ENCODE assay signal across 17 mouse cellular contexts in genomic region chr5:131459549-131459948, GRCm38 (mm10).
A peak's percentile ranks its signal among the peaks of the same experiment; 100 is the strongest.
DNase-seq lines count a peak whose midpoint lies in the region; ATAC-seq and TF ChIP-seq lines count a peak whose summit lies in the region.
"Had no signal": no experiment of that assay in that cellular context is flagged by ENCODE, and none has a peak within 500 bp of the region (broad histone marks: within the 10 kb centered on the region; RNA-seq: fewer than 3 reads in every experiment).

No protein-coding gene starts in this region.

- no peak overlapping the region for H3K4me2 ChIP-seq in intestine, postnatal 0 days (replicated peaks; ENCODE audit: low read depth)
- no peak overlapping the region for H3K4me2 ChIP-seq in intestine, embryonic 16.5 days (ENCODE audit: low read depth, low read length)
- H3K4me2 ChIP-seq in lung, embryonic 14.5 days = no peak overlapping the region
- H3K4me2 ChIP-seq: heart, embryonic 11.5 days; limb, embryonic 13.5 days; neural tube, embryonic 12.5 days had no signal

- no peaks in the 10 kb centered on the region for H3K27me3 ChIP-seq in intestine, postnatal 0 days (replicated peaks; ENCODE audit: control insufficient read depth, insufficient read depth, low read length)
- no peaks in the 10 kb centered on the region for H3K27me3 ChIP-seq in intestine, embryonic 16.5 days (replicated peaks; ENCODE audit: control insufficient read depth, insufficient read depth, low read length)
- no peaks in the 10 kb centered on the region for H3K27me3 ChIP-seq in lung, embryonic 14.5 days (ENCODE audit: insufficient read depth, low read length)
- H3K27me3 ChIP-seq: limb, embryonic 13.5 days; neural tube, embryonic 12.5 days had no signal

- no peak for ATAC-seq in intestine, postnatal 0 days
- ATAC-seq in intestine, embryonic 16.5 days = no peak
- ATAC-seq in lung, embryonic 14.5 days (ENCODE audit: insufficient read depth) = no peak
- ATAC-seq: inflammation-experienced regulatory T-cells, adult 6 months had no signal

- H3K27ac ChIP-seq in intestine, postnatal 0 days (ENCODE audit: low read depth, low read length) = no peak overlapping the region
- no peak overlapping the region for H3K27ac ChIP-seq in intestine, embryonic 16.5 days (ENCODE audit: low read length)
- H3K27ac ChIP-seq in lung, embryonic 14.5 days (ENCODE audit: low read depth) = no peak overlapping the region
- H3K27ac ChIP-seq: limb, embryonic 13.5 days; neural tube, embryonic 12.5 days had no signal

- H3K4me1 ChIP-seq in intestine, postnatal 0 days (replicated peaks; ENCODE audit: control insufficient read depth, insufficient read depth, low read length) = no peaks in the 10 kb centered on the region
- H3K4me1 ChIP-seq in intestine, embryonic 16.5 days (ENCODE audit: control insufficient read depth, insufficient read depth, low read length) = no peaks in the 10 kb centered on the region
- H3K4me1 ChIP-seq in lung, embryonic 14.5 days (ENCODE audit: insufficient read depth) = no peaks in the 10 kb centered on the region
- H3K4me1 ChIP-seq: limb, embryonic 13.5 days; neural tube, embryonic 12.5 days had no signal

- peak; percentile 28 for DNase-seq in embryo, embryonic 10 days (ENCODE audit: low spot score)
- no peak for DNase-seq in embryo, embryonic 9.5 days (ENCODE audit: extremely low spot score)
- peak; percentile 12 for DNase-seq in lung, embryonic 14.5 days
- DNase-seq in lung, postnatal 36 days = no peak
- peak; percentile 12 for DNase-seq in forelimb bud, embryonic 11.5 days (ENCODE audit: low read depth, low spot score)
- DNase-seq in urinary bladder, adult 18-20 months (ENCODE audit: low spot score in 2 of 2) = no peak
- DNase-seq: cerebellum, adult 11-12 months; gastrocnemius, postnatal 10 days; heart, postnatal 36 days; lung, adult 2 months; right cerebral cortex, postnatal 25 days had no signal

- TF ChIP-seq CTCF in intestine, postnatal 0 days (IDR thresholded peaks at IDR 0.05; ENCODE audit: low read depth) = peak; percentile 46
- no peak; the same call in 1 of the 2 replicates for TF ChIP-seq CTCF in lung, embryonic 14.5 days (IDR thresholded peaks at IDR 0.05; ENCODE audit: low read depth)

- 66% methylated on average over 2 of the region's 2 CpGs for WGBS in intestine, postnatal 0 days
- 72% methylated on average over 2 of the region's 2 CpGs for WGBS in intestine, embryonic 16.5 days
- WGBS in lung, embryonic 14.5 days = 57% methylated on average over 2 of the region's 2 CpGs

- no peaks in the 10 kb centered on the region for H3K9me3 ChIP-seq in intestine, postnatal 0 days (ENCODE audit: control insufficient read depth)
- H3K9me3 ChIP-seq in intestine, embryonic 16.5 days (ENCODE audit: control insufficient read depth, low read length) = no peaks in the 10 kb centered on the region
- no peaks in the 10 kb centered on the region for H3K9me3 ChIP-seq in lung, embryonic 14.5 days (ENCODE audit: low read depth, low read length)
- H3K9me3 ChIP-seq: limb, embryonic 13.5 days; neural tube, embryonic 12.5 days had no signal

- no peak overlapping the region for H3K4me3 ChIP-seq in intestine, postnatal 0 days (ENCODE audit: low read depth, low read length)
- H3K4me3 ChIP-seq in intestine, embryonic 16.5 days (ENCODE audit: low read length) = no peak overlapping the region
- no peak overlapping the region for H3K4me3 ChIP-seq in lung, embryonic 14.5 days (ENCODE audit: low read depth, low read length)
- H3K4me3 ChIP-seq: limb, embryonic 13.5 days; neural tube, embryonic 12.5 days had no signal

- H3K9ac ChIP-seq in intestine, postnatal 0 days (ENCODE audit: low read depth, low read length) = no peak overlapping the region
- no peak overlapping the region for H3K9ac ChIP-seq in intestine, embryonic 16.5 days (ENCODE audit: low read depth, low read length)
- no peak overlapping the region for H3K9ac ChIP-seq in lung, embryonic 14.5 days
- H3K9ac ChIP-seq: limb, embryonic 13.5 days; neural tube, embryonic 12.5 days had no signal

- H3K36me3 ChIP-seq in intestine, postnatal 0 days (ENCODE audit: control insufficient read depth, insufficient read depth) = peaks cover 65% of the 10 kb centered on the region
- H3K36me3 ChIP-seq in intestine, embryonic 16.5 days (ENCODE audit: control insufficient read depth, insufficient read depth, low read length) = peaks cover 21% of the 10 kb centered on the region
- H3K36me3 ChIP-seq in lung, embryonic 14.5 days (ENCODE audit: insufficient read depth) = peaks cover 69% of the 10 kb centered on the region

Comparison
In these comparisons a context has a peak if more than half of its experiments do, and no peak if none do; other contexts are left out.
1. DNase-seq: peak in embryo, embryonic 10 days (single experiment), lung, embryonic 14.5 days (single experiment) and forelimb bud, embryonic 11.5 days (single experiment); none in embryo, embryonic 9.5 days (single experiment), lung, postnatal 36 days (single experiment) and urinary bladder, adult 18-20 months (0 of 2).